Mouse (Mus musculus) layer of hippocampus, adult 18-20 months (tissue): Measurements from ENCODE around the gene Hoxd4. TPM values are rescaled to one million over a fixed set of nuclear protein-coding genes. Genes with fewer than 3 reads are reported as not detected.

Experiments
- DNase-seq, 2 experiments: peaks; one replicate each; pipeline ENCODE4 v3.0.0; 2022; ENCODE audit warnings: low spot score in 2 of 2
- microRNA-seq, 2 experiments: library from miRNA; unstranded; fragments of <30 nt; microRNA quantifications; one replicate each; pipeline ENCODE4 v1.2.0; 2021
- total RNA-seq, 2 experiments: library from RNA; stranded (reverse); gene quantifications; 2 replicates each; pipeline ENCODE4 v1.2.3; 2021

The Hoxd4 gene
- total RNA-seq, 2 experiments from 2014 or later = not detected

GRCm38 (mm10) chr2:74774359-74774758 lies 62.6 kb downstream of the Hoxd4 start:
- DNase-seq = no peak

GRCm38 (mm10) chr2:74777536-74778275 lies 66.0 kb downstream of the Hoxd4 start:
- DNase-seq = peak in 1 of 2 experiments; percentile 6

Small RNA genes lying within 50 kb of the gene (microRNA-seq; reads per million reads assigned to microRNA genes)
- gene Gm44463 (0 reads per million in 2 experiments), gene Mir10b (10.7 to 11.6 reads per million in 2 experiments)

Other genes with a start within 250 kb of the Hoxd4 start
- gene Lnpk, start 132.5 kb upstream of the Hoxd4 start, total RNA-seq = 10 to 100 TPM; 55.3 to 55.4 TPM
- gene Evx2, start 52.4 kb upstream of the Hoxd4 start, total RNA-seq = not detected
- gene Hoxd13, start 43.6 kb upstream of the Hoxd4 start, total RNA-seq = not detected
- not detected for gene Hoxd12, start 36.9 kb upstream of the Hoxd4 start, total RNA-seq
- gene Hoxd11, start 32.4 kb upstream of the Hoxd4 start, total RNA-seq = not detected
- gene Hoxd10, start 20.0 kb upstream of the Hoxd4 start, total RNA-seq = not detected
- gene Hoxd9, start 14.2 kb upstream of the Hoxd4 start, total RNA-seq = not detected
- not detected for gene Hoxd8, start 7.3 kb upstream of the Hoxd4 start, total RNA-seq
- gene Hoxd3, start within 50 bp of the Hoxd4 start, total RNA-seq = not detected
- not detected for gene Gm28230, start 14.8 kb downstream of the Hoxd4 start, total RNA-seq
- gene Hoxd1, start 51.1 kb downstream of the Hoxd4 start, total RNA-seq = under 1 TPM in 1 of 2 experiments, not detected in 1; 0.17 TPM
- gene Mtx2, start 113.9 kb downstream of the Hoxd4 start, total RNA-seq = 10 to 100 TPM; 36.5 to 43.4 TPM